ENCODE assay signal across 15 mouse cellular contexts in the genomic region with DNA sequence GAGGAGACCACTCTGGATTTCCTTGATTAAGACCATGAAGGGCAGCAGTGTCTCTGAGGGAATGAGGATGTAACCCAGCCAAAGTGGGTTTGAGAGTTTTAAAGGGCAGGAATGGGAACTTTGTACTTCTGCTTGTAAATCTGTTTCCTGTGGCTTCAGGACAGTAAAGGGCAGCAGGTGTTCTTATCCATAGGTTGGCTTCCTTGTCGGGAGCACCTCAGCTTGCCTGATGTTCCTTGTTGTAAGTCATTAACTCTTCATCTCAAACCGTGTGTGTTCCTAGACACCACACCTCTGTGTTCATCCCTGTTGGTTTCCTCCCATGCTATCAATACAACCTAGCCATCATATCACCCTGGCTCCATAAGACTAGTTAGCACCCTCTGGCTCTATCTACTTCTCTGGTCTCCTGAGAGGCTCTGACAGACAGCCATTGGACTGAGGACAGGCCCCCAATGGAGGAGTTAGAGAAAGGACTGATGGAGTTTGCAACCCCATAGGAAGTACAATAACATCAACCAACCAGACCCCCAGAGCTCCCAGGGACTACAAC. TPM values are rescaled to one million over a fixed set of nuclear protein-coding genes. Genes with fewer than 3 reads are reported as not detected.
DNase-seq lines count a peak whose midpoint lies in the region; ATAC-seq and TF ChIP-seq lines count a peak whose summit lies in the region.
"Had no signal": no experiment of that assay in that cellular context is flagged by ENCODE, and none has a peak within 500 bp of the region (broad histone marks: within the 10 kb centered on the region; RNA-seq: fewer than 3 reads in every experiment).

No protein-coding gene starts in this region.

- ATAC-seq in liver, embryonic 11.5 days (replicated peaks; ENCODE audit: low FRiP score): peak; percentile 63
- no peak for ATAC-seq in liver, postnatal 0 days
- peak; percentile 25; the same call in 1 of the 2 replicates for ATAC-seq in embryonic facial prominence, embryonic 14.5 days (ENCODE audit: low read depth)
- ATAC-seq in granulocyte monocyte progenitor cell, adult 5-6 weeks (replicated peaks; ENCODE audit: poor library complexity, severe bottlenecking): peak; percentile 46; the same call in 1 of the 2 replicates
- peak; percentile 54 for ATAC-seq in liver, embryonic 16.5 days (ENCODE audit: low read depth)

- peaks cover 4% of the 10 kb centered on the region for H3K4me1 ChIP-seq in liver, embryonic 11.5 days (replicated peaks; ENCODE audit: control insufficient read depth, insufficient read depth, low read length)
- no peaks in the 10 kb centered on the region for H3K4me1 ChIP-seq in liver, postnatal 0 days (ENCODE audit: insufficient read depth)
- H3K4me1 ChIP-seq in embryonic facial prominence, embryonic 14.5 days (ENCODE audit: control insufficient read depth, insufficient read depth, low read length): no peaks in the 10 kb centered on the region
- peaks cover 4% of the 10 kb centered on the region for H3K4me1 ChIP-seq in liver, embryonic 16.5 days (ENCODE audit: control insufficient read depth, low read depth, low read length)
- no peaks in the 10 kb centered on the region for H3K4me1 ChIP-seq in heart, adult 2 months (ENCODE audit: control insufficient read depth, insufficient read depth, low read length)
- H3K4me1 ChIP-seq: heart, embryonic 12.5 days had no signal

- intact Hi-C loops in heart, adult 2 months (cut with DNase I): no loop called here

- no peaks in the 10 kb centered on the region for H3K79me2 ChIP-seq in heart, adult 2 months (replicated peaks; ENCODE audit: control insufficient read depth, insufficient read depth, low read length)

- H3K4me3 ChIP-seq in liver, embryonic 11.5 days (ENCODE audit: low read depth, low read length): no peak overlapping the region
- no peak overlapping the region for H3K4me3 ChIP-seq in liver, postnatal 0 days (ENCODE audit: low read depth, low read length)
- no peak overlapping the region for H3K4me3 ChIP-seq in embryonic facial prominence, embryonic 14.5 days (ENCODE audit: low read depth, low read length)
- no peak overlapping the region for H3K4me3 ChIP-seq in liver, embryonic 16.5 days (ENCODE audit: low read depth, low read length)
- no peak overlapping the region for H3K4me3 ChIP-seq in heart, adult 2 months
- H3K4me3 ChIP-seq: heart, embryonic 12.5 days; limb, embryonic 15.5 days; midbrain, embryonic 15.5 days had no signal

- H3K9ac ChIP-seq in liver, embryonic 11.5 days (ENCODE audit: low read depth, low read length): no peak overlapping the region
- no peak overlapping the region for H3K9ac ChIP-seq in liver, postnatal 0 days (replicated peaks)
- no peak overlapping the region for H3K9ac ChIP-seq in embryonic facial prominence, embryonic 14.5 days (ENCODE audit: low read depth, low read length)
- H3K9ac ChIP-seq in liver, embryonic 16.5 days (ENCODE audit: low read depth, low read length): no peak overlapping the region
- no peak overlapping the region for H3K9ac ChIP-seq in heart, adult 2 months (ENCODE audit: low read depth, low read length)
- H3K9ac ChIP-seq: heart, embryonic 12.5 days; limb, embryonic 15.5 days; midbrain, embryonic 15.5 days had no signal

- H3K27me3 ChIP-seq in liver, embryonic 11.5 days (replicated peaks; ENCODE audit: control insufficient read depth, insufficient read depth, low read length): no peaks in the 10 kb centered on the region
- no peaks in the 10 kb centered on the region for H3K27me3 ChIP-seq in liver, postnatal 0 days (ENCODE audit: insufficient read depth, low read length)
- H3K27me3 ChIP-seq in embryonic facial prominence, embryonic 14.5 days (replicated peaks; ENCODE audit: control insufficient read depth, insufficient read depth, low read length): no peaks in the 10 kb centered on the region
- no peaks in the 10 kb centered on the region for H3K27me3 ChIP-seq in liver, embryonic 16.5 days (ENCODE audit: control insufficient read depth, insufficient read depth, low read depth, low read length)
- no peaks in the 10 kb centered on the region for H3K27me3 ChIP-seq in heart, adult 2 months (ENCODE audit: control insufficient read depth, insufficient read depth, low read length)
- H3K27me3 ChIP-seq: heart, embryonic 12.5 days; limb, embryonic 15.5 days; midbrain, embryonic 15.5 days had no signal

- TF ChIP-seq CTCF in liver, postnatal 0 days (IDR thresholded peaks at IDR 0.05; ENCODE audit: low read depth): no peak
- no peak for TF ChIP-seq CTCF in heart, adult 2 months (IDR thresholded peaks at IDR 0.05)

- H3K4me2 ChIP-seq in liver, embryonic 11.5 days: no peak overlapping the region
- H3K4me2 ChIP-seq in liver, postnatal 0 days (ENCODE audit: low read depth, low read length): no peak overlapping the region
- peak overlapping the region; percentile 35 for H3K4me2 ChIP-seq in embryonic facial prominence, embryonic 14.5 days (ENCODE audit: low read depth, low read length)
- no peak overlapping the region for H3K4me2 ChIP-seq in liver, embryonic 16.5 days (ENCODE audit: low read depth, low read length)
- H3K4me2 ChIP-seq: heart, embryonic 12.5 days; limb, embryonic 15.5 days had no signal

- no peak for TF ChIP-seq EP300 in liver, postnatal 0 days (IDR thresholded peaks at IDR 0.05; ENCODE audit: low read depth)
- no peak for TF ChIP-seq EP300 in heart, adult 2 months (IDR thresholded peaks at IDR 0.05; ENCODE audit: insufficient read depth, low read depth, low read length)

- no peak for TF ChIP-seq POLR2A in heart, adult 2 months (IDR thresholded peaks at IDR 0.05; ENCODE audit: insufficient read depth, low read depth, low read length)

- no peak overlapping the region for H3K27ac ChIP-seq in liver, embryonic 11.5 days (ENCODE audit: low read depth, low read length)
- H3K27ac ChIP-seq in liver, postnatal 0 days (ENCODE audit: low read depth): no peak overlapping the region
- no peak overlapping the region for H3K27ac ChIP-seq in embryonic facial prominence, embryonic 14.5 days (replicated peaks; ENCODE audit: low read depth, low read length)
- no peak overlapping the region for H3K27ac ChIP-seq in liver, embryonic 16.5 days (ENCODE audit: low read length)
- no peak overlapping the region for H3K27ac ChIP-seq in heart, adult 2 months
- H3K27ac ChIP-seq: limb, embryonic 15.5 days; midbrain, embryonic 15.5 days had no signal

- H3K36me3 ChIP-seq in liver, embryonic 11.5 days (ENCODE audit: control insufficient read depth, insufficient read depth, low read length): no peaks in the 10 kb centered on the region
- no peaks in the 10 kb centered on the region for H3K36me3 ChIP-seq in liver, postnatal 0 days (replicated peaks; ENCODE audit: insufficient read depth, low read length)
- H3K36me3 ChIP-seq in embryonic facial prominence, embryonic 14.5 days (ENCODE audit: control insufficient read depth, insufficient read depth, low read length): no peaks in the 10 kb centered on the region
- no peaks in the 10 kb centered on the region for H3K36me3 ChIP-seq in liver, embryonic 16.5 days (ENCODE audit: control insufficient read depth, insufficient read depth)
- H3K36me3 ChIP-seq in heart, adult 2 months (ENCODE audit: control insufficient read depth, insufficient read depth, low read length): no peaks in the 10 kb centered on the region
- H3K36me3 ChIP-seq: heart, embryonic 12.5 days; limb, embryonic 15.5 days; midbrain, embryonic 15.5 days had no signal

- WGBS in liver, embryonic 11.5 days: 52% methylated on average over 2 of the region's 2 CpGs
- WGBS in liver, postnatal 0 days (ENCODE audit: insufficient replicate concordance): 56% methylated on average over 2 of the region's 2 CpGs
- 86% methylated on average over 2 of the region's 2 CpGs for WGBS in embryonic facial prominence, embryonic 14.5 days
- WGBS in liver, embryonic 16.5 days (ENCODE audit: insufficient replicate concordance): 26% methylated on average over 2 of the region's 2 CpGs
- 74% methylated on average over 2 of the region's 2 CpGs for WGBS in heart, adult 2 months

- H3K9me3 ChIP-seq in liver, embryonic 11.5 days (ENCODE audit: control insufficient read depth, low read length): no peaks in the 10 kb centered on the region
- H3K9me3 ChIP-seq in liver, postnatal 0 days (ENCODE audit: low read length): no peaks in the 10 kb centered on the region
- H3K9me3 ChIP-seq in embryonic facial prominence, embryonic 14.5 days (ENCODE audit: control insufficient read depth, low read length): no peaks in the 10 kb centered on the region
- no peaks in the 10 kb centered on the region for H3K9me3 ChIP-seq in liver, embryonic 16.5 days (replicated peaks; ENCODE audit: control insufficient read depth, low read length)
- H3K9me3 ChIP-seq: heart, embryonic 12.5 days; limb, embryonic 15.5 days; midbrain, embryonic 15.5 days had no signal

- no peak for DNase-seq in liver, embryonic 11.5 days (ENCODE audit: low spot score)
- no peak for DNase-seq in liver, postnatal 0 days
- DNase-seq in embryonic facial prominence, embryonic 14.5 days (ENCODE audit: low spot score): no peak
- DNase-seq in heart, adult 2 months: no peak
- no peak for DNase-seq in ovary, adult 18-20 months (ENCODE audit: low spot score)
- DNase-seq: cerebellum, adult 9-10 months; gastrocnemius, postnatal 25 days; layer of hippocampus, postnatal 36 days; lung, postnatal 14 days; thymus, postnatal 14 days had no signal

RNA-seq across cellular contexts. Expression of gene Atp8a1, which starts 17.4 kb away (rescaled TPM):
- 60.5 and 73.8 TPM in 2 replicates for polyA plus RNA-seq in liver, embryonic 11.5 days (2014; fragmentation: Nextera tagmentation; extraction: Ambion mirVana)
- 17.1 and 18.5 TPM in 2 replicates for polyA plus RNA-seq in liver, postnatal 0 days (2015; fragmentation: Nextera tagmentation; extraction: Ambion mirVana)
- polyA plus RNA-seq in embryonic facial prominence, embryonic 14.5 days (2014; fragmentation: Nextera tagmentation; extraction: Ambion mirVana): 14.2 and 15.2 TPM in 2 replicates
- total RNA-seq in granulocyte monocyte progenitor cell, adult 5-6 weeks (2014; fragmentation: Nextera tagmentation): 33.8 and 39.3 TPM in 2 replicates
- total RNA-seq in granulocyte monocyte progenitor cell, adult 5-6 weeks (2017): 23.3 and 26.2 TPM in 2 replicates
- polyA plus RNA-seq in liver, embryonic 16.5 days (2015; fragmentation: Nextera tagmentation; extraction: Ambion mirVana): 40.9 and 48.4 TPM in 2 replicates
- total RNA-seq in heart, adult 2 months (2021): 10 to 100 TPM; 21.8 to 21.9 TPM
- polyA plus RNA-seq in heart, adult 2 months (2012; rRNA removed): 8.8 and 15.3 TPM in 2 replicates
